Mouse (Mus musculus): ENCODE measurements around the gene Acsl1. TPM values are rescaled to one million over a fixed set of nuclear protein-coding genes. Genes with fewer than 3 reads are reported as not detected.
A peak's percentile ranks its signal among the peaks of the same experiment; 100 is the strongest.

Gene Acsl1
- total RNA-seq, 2 experiments from 2014 or later = 55.7 to 75.4 TPM

- ATAC-seq (replicated peaks; ENCODE audit: poor library complexity, severe bottlenecking) = 0 out of 2 replicates have a peak, but pooled peaks have one; percentile 8
These were observed 28.7 kb downstream of the Acsl1 start for GRCm38 (mm10) chr8:46499376-46500061.

- ATAC-seq (replicated peaks; ENCODE audit: poor library complexity, severe bottlenecking) = no peak
These were observed 31.7 kb downstream of the Acsl1 start for GRCm38 (mm10) chr8:46502333-46503071.

DNA sequence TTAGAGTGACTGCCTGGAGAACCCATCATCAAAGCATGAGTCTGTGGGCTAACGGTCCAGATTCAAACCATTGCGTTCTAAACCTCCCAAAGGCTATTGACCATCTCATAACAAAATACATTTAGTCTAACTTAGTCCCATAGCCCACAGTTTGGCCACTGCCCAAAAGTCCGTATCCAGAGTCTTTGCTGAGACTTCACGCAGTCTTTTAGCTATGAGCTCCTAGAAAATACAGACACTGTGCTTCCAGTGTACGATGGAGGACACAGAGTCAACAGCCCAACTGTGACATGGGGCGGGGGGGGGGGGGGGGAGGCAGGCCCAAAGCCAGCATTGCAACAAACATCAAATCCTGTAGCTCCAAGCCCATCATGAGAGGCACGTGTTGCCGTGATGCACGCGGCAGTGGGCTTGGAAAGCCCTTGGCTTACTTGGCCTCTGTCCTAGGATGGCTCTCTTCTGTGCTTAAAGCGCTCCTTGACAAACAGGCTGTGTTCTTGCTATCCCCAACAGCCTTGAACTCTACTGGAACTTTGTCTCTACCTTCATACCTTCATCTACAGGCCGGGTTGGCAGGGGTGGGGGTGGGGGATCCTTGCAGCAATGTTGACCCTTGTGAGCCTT is 32.3 kb downstream of the Acsl1 start:
- no peak for ATAC-seq (replicated peaks; ENCODE audit: poor library complexity, severe bottlenecking)

DNA sequence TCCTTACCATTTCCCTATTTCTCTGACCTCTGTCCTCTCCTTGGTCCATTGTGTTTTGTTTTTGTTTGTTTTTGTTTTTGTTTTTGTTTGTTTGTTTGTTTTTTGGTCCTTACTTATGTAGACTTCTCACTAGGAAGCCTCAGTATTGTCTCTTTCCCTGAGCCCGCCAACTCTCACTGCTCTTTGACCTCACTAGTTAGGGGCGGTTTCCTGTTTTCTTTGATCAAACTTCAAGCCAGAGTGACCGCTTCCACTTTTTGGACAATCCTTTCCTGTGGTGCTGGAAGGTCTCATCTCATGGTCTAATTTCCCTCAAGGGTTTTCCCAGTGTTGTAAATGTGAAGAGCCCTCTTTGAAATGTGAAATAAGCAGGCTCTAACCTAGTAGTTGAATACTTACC is 33.4 kb downstream of the Acsl1 start:
- peak; percentile 36; the same call in 1 of the 2 replicates for ATAC-seq (replicated peaks; ENCODE audit: poor library complexity, severe bottlenecking)

DNA sequence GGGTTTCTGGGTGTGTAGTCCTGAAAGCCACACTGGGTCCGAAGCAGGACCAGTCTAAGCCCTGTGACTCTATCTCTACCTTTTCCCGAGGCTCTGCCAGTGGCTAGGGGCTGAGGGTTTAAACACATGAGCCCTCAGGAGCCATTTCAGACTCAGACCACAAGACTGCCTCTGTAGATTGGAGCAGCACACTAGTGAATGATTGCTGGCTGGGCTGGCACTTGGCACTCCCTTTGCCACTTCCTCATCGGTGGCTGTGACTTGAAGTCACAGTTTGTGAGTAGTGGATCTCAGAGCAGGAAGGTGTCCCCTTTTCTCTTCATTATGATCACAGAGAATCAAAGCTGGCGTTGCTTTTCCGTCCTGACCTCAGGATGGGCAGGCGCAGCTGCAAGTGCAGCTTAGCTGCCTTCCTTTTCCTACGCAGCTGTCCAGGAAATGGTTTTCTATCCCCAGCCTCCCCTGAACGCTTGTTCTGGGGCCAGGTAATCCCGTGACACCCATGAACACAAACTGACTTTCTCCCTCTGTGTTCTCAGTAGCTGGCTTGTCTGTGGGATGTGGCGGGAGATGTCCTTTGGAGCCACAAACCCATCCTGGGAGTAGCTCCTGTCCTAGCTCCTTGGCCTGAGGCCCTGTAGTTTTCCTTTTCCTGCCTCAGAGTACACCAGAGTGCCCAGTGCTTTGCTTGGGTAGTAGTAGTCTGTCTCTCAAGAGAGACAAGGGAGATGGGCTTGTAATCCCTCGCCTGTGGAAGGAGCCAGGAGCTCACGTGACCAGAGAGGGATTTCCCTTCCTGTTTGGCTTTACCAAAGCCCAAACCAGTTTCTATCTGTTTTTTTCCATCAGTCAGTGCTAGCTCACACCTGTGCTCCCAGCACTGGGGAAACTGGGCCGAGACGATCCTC is 37.9 kb downstream of the Acsl1 start:
- ATAC-seq (replicated peaks; ENCODE audit: poor library complexity, severe bottlenecking) = peak; percentile 78

GRCm38 (mm10) chr8:46509474-46509873 is 38.6 kb downstream of the Acsl1 start:
- no peak for ATAC-seq (replicated peaks; ENCODE audit: poor library complexity, severe bottlenecking)

DNA sequence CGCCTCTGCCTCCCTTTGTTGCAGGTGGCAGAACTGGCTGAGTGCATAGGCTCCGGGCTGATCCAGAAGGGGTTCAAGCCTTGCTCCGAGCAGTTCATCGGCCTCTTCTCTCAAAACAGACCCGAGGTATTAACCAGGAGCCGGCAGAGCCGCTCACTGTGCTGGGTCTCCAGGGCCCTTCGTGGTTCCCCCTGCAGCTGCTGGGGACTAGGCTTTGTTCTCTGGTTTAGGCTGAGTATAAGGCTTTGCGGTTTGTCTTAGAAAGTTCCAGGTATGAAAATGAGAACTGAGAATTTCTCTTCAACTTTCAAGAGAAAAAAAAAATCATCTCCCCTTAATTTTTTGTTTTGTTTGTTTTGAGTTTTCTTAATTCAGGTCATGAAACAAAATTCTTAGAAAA is 40.5 kb downstream of the Acsl1 start:
- no peak for ATAC-seq (replicated peaks; ENCODE audit: poor library complexity, severe bottlenecking)

GRCm38 (mm10) chr8:46512538-46512937 is 41.7 kb downstream of the Acsl1 start:
- ATAC-seq (replicated peaks; ENCODE audit: poor library complexity, severe bottlenecking) = no peak

DNA sequence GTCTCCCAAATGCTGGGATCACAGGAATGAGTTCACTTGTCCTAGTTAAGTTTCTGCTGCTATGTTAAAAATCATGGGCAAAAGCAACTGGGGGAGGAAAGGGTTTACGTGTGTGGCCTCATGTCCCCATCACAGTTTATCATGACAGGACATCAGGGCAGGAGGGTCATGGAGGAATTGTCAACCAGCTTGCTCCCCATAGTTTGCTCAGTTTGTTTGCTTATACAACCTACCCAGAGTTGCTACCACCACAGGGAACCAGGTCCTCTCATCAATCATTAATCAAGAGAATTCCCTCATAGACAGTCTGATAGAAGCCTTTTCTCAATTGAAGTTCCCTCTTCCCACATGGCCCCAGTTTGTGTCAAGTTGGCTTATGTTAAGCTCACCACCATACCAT is 43.2 kb downstream of the Acsl1 start:
- ATAC-seq (replicated peaks; ENCODE audit: poor library complexity, severe bottlenecking) = no peak

DNA sequence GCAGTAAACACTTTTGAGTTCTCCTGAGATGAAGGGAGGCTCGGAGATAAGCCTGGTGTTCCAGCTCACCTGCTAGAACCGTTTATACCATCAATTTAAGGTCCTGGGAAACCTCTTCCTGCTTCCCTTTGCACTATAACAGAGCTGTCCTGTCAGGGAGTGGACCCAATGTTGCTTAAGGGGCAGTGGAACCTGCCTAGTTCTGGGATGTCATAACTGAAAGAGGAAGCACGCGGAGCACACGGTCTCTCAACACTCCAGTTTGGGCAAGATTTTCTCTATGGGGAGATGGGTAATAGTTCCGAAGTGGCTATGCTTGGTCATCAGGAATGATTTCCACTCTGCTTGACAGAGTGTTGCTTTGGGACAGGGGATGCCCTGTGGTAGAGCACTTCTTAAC is 49.8 kb downstream of the Acsl1 start:
- peak; percentile 98 for ATAC-seq (replicated peaks; ENCODE audit: poor library complexity, severe bottlenecking)

GRCm38 (mm10) chr8:46526098-46526497 is 55.3 kb downstream of the Acsl1 start:
- ATAC-seq (replicated peaks; ENCODE audit: poor library complexity, severe bottlenecking) = no peak

DNA sequence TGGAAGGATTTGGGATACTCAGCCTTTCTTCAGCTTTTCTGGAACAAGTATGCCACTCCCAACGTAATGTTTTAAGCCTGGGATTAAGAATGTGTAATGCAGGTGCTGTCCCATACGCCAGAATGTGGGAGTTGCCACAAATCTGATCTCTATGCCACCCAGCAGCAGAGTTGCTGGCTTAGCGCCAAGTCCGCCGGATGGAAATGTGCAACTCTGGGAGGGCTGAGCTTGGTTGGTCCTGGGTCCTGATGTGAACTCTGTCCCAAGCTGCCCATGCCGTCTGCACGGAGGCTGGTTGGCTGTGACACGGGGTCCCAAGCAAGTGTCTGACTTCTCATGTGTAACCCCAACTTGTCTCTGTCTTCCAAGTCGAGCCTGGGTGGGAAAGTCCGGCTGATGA is 56.0 kb downstream of the Acsl1 start:
- no peak for ATAC-seq (replicated peaks; ENCODE audit: poor library complexity, severe bottlenecking)

- no peak for ATAC-seq (replicated peaks; ENCODE audit: poor library complexity, severe bottlenecking)
These were observed 58.7 kb downstream of the Acsl1 start for GRCm38 (mm10) chr8:46529508-46529907.

DNA sequence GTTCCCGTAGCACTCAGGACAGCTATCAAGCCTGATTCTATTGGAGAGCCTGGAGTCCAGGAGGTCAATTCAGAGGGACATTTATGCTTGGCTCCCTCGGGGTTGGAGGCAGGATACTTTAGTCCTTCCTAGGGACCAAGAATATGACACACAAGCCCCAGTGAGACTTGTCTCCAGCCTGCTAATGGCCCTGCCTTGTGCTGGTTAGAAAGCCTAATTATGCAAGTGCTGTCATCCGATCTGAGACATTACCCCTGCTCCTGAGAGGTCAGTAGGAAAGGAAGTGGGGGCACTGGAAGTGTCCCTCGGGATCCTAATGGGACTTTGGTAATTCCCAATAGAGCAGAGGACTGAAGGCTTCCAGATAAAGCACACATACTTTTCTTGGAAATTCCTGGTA is 59.7 kb downstream of the Acsl1 start:
- ATAC-seq (replicated peaks; ENCODE audit: poor library complexity, severe bottlenecking) = no peak

DNA sequence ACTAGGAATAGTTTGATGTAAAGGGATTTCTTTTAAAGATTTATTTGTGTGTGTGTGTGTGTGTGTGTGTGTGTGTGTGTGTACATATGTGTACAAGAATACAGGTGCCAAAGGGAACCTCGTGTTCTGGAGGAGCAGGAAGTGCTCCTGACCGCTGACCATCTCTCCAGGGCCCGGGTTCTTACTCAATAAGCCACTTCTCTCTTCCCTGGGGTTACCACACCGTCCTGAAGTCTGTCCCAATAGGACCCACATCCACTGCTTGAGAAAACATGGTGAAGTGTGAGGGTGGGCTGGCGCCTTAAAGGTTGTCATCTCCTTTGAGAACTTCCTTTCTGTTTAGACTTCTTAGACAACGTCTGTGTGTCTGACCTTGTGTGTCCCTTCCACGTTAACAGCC is 63.1 kb downstream of the Acsl1 start:
- ATAC-seq (replicated peaks; ENCODE audit: poor library complexity, severe bottlenecking) = peak; percentile 99

DNA sequence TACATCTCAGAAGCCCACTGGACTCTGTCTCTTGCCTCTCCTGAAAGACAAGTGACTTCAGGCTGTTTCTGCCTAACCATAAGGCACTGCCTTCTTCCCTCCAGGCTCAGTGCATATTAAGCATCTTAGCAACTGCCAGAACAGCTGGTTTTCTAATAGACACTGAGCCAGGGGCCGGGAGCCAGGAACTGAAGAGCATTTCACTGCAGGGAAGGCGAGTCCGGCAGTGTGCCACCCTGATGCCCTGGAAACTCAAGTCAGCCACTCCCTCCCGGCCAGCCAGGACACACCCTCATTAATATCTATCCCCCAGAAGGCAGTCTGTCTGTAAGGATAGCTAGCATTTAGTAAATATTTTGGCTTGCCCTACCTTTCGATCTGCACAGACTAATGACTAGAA is 68.9 kb downstream of the Acsl1 start:
- ATAC-seq (replicated peaks; ENCODE audit: poor library complexity, severe bottlenecking) = no peak

DNA sequence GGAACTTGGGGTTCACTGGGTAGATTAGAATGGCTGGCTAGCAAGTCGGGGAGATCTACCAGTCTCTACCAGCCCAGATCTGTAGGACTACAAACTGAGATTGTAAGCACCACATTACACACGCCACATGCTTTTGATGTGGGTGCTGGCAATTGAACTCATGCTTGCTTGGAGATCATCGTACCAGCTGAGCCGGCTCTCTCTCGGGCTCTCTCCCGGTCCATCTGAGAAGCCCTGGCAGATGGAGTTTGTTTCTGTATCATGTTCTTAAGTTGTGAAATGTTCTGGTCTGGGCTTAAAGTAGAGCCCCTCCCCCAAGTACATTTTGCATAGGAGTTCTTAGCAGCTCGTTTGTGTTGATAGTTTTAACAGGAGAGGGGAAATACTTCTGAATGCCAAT is 72.4 kb downstream of the Acsl1 start:
- ATAC-seq (replicated peaks; ENCODE audit: poor library complexity, severe bottlenecking) = no peak

GRCm38 (mm10) chr8:46543662-46544061 is 72.8 kb downstream of the Acsl1 start:
- ATAC-seq (replicated peaks; ENCODE audit: poor library complexity, severe bottlenecking) = no peak

- no peak for ATAC-seq (replicated peaks; ENCODE audit: poor library complexity, severe bottlenecking)
These were observed 75.0 kb downstream of the Acsl1 start for GRCm38 (mm10) chr8:46545854-46546253.

DNA sequence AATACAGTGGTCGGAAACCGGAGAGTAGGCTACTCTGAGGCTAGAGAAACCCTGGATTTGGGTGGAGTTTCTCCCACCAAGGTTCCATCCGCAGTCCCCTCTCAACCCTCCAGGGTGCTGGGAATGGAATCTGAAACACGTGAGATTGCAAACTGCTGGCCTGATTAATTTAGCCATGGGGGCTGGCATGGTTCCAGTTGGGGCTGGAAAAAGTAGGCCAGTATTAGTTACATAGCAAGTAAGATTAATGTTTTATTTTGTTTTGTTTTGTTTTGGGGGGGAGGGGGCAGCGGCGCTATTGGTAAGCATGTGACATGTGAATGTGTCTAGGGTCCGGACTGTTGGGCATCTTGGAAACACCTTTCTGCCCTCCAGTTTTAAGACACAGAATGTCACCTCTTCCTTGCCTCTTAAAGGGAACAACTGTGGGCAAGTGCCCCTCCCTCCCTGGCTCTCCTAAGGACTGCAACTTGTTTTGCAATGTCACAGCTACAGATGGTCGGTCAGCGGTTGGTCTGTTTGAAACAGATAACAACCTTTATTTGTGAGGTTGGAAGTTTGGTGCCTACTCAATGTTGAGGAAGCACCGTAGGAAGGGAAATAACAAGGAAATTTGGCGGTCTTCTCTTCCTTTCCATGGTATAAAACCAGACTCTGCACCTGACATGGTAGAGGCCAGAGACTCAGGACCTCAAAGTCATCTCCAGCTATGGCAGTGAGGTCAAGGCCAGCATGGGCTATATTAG is 75.8 kb downstream of the Acsl1 start:
- peak; percentile 67 for ATAC-seq (replicated peaks; ENCODE audit: poor library complexity, severe bottlenecking)

Data from granulocyte monocyte progenitor cell, adult 5-6 weeks (primary cell).